In genomic region chr3:139799059-139799458, GRCm38 (mm10) we compare ENCODE assay signal across 25 mouse cellular contexts.
DNase-seq lines count a peak whose midpoint lies in the region; ATAC-seq lines count a peak whose summit lies in the region.
"Had no signal": no experiment of that assay in that cellular context is flagged by ENCODE, and none has a peak within 500 bp of the region (broad histone marks: within the 10 kb centered on the region; RNA-seq: fewer than 3 reads in every experiment).

No protein-coding gene starts in this region.

- peak; percentile 63 for DNase-seq in forebrain, embryonic 14.5 days (ENCODE audit: low spot score)
- no peak for DNase-seq in forebrain, embryonic 10.5 days (ENCODE audit: extremely low spot score, low spot score)
- no peak for DNase-seq in hindbrain, embryonic 11.5 days (ENCODE audit: low spot score)
- DNase-seq in midbrain, embryonic 10.5 days (ENCODE audit: low spot score), result no peak
- DNase-seq: adrenal gland, postnatal 10 days; adrenal gland, postnatal 36 days; B cell, adult 2 months; cerebellum, adult 11 months; cerebellum, adult 2 months; cerebellum, adult 9-11 months; cerebellum, postnatal 25 days; gastrocnemius, postnatal 10 days; gastrocnemius, postnatal 36 days; kidney, adult 11 months had no signal

- H3K9ac ChIP-seq in forebrain, embryonic 14.5 days (ENCODE audit: low read length), result no peak overlapping the region
- H3K9ac ChIP-seq in hindbrain, embryonic 11.5 days (ENCODE audit: low read depth, low read length), result no peak overlapping the region
- H3K9ac ChIP-seq in hindbrain, embryonic 13.5 days, result no peak overlapping the region
- H3K9ac ChIP-seq in midbrain, embryonic 12.5 days (replicated peaks), result no peak overlapping the region
- H3K9ac ChIP-seq: embryonic facial prominence, embryonic 12.5 days; embryonic facial prominence, embryonic 15.5 days; intestine, embryonic 15.5 days had no signal

- H3K4me3 ChIP-seq in forebrain, embryonic 14.5 days (ENCODE audit: low read depth, low read length), result no peak overlapping the region
- no peak overlapping the region for H3K4me3 ChIP-seq in forebrain, embryonic 10.5 days
- no peak overlapping the region for H3K4me3 ChIP-seq in hindbrain, embryonic 11.5 days (ENCODE audit: low read depth, low read length)
- H3K4me3 ChIP-seq in hindbrain, embryonic 13.5 days, result no peak overlapping the region
- H3K4me3 ChIP-seq in midbrain, embryonic 12.5 days, result no peak overlapping the region
- no peak overlapping the region for H3K4me3 ChIP-seq in midbrain, embryonic 10.5 days
- H3K4me3 ChIP-seq: embryonic facial prominence, embryonic 12.5 days; embryonic facial prominence, embryonic 15.5 days; intestine, embryonic 15.5 days had no signal

- H3K9me3 ChIP-seq in forebrain, embryonic 14.5 days (replicated peaks; ENCODE audit: control insufficient read depth, low read length), result no peaks in the 10 kb centered on the region
- no peaks in the 10 kb centered on the region for H3K9me3 ChIP-seq in forebrain, embryonic 10.5 days
- H3K9me3 ChIP-seq in hindbrain, embryonic 11.5 days (ENCODE audit: control insufficient read depth, low read length), result no peaks in the 10 kb centered on the region
- no peaks in the 10 kb centered on the region for H3K9me3 ChIP-seq in hindbrain, embryonic 13.5 days
- 0 out of 2 replicates have a peak, but pooled peaks cover 4% of the 10 kb centered on the region for H3K9me3 ChIP-seq in midbrain, embryonic 12.5 days
- no peaks in the 10 kb centered on the region for H3K9me3 ChIP-seq in midbrain, embryonic 10.5 days (replicated peaks)
- H3K9me3 ChIP-seq: embryonic facial prominence, embryonic 12.5 days; embryonic facial prominence, embryonic 15.5 days; G1E; intestine, embryonic 15.5 days had no signal

- no peak overlapping the region for H3K27ac ChIP-seq in forebrain, embryonic 14.5 days (ENCODE audit: low read depth, low read length)
- no peak overlapping the region for H3K27ac ChIP-seq in forebrain, embryonic 10.5 days
- no peak overlapping the region for H3K27ac ChIP-seq in hindbrain, embryonic 11.5 days (ENCODE audit: low read depth, low read length)
- no peak overlapping the region for H3K27ac ChIP-seq in hindbrain, embryonic 13.5 days
- H3K27ac ChIP-seq in midbrain, embryonic 12.5 days (replicated peaks), result no peak overlapping the region
- H3K27ac ChIP-seq in midbrain, embryonic 10.5 days (replicated peaks), result no peak overlapping the region
- H3K27ac ChIP-seq: embryonic facial prominence, embryonic 12.5 days; embryonic facial prominence, embryonic 15.5 days; intestine, embryonic 15.5 days had no signal

- WGBS in forebrain, embryonic 14.5 days, result 42% methylated on average over 2 of the region's 2 CpGs
- 97% methylated on average over 2 of the region's 2 CpGs for WGBS in forebrain, embryonic 10.5 days
- 83% methylated on average over 2 of the region's 2 CpGs for WGBS in hindbrain, embryonic 11.5 days
- 59% methylated on average over 2 of the region's 2 CpGs for WGBS in hindbrain, embryonic 13.5 days
- 76% methylated on average over 2 of the region's 2 CpGs for WGBS in midbrain, embryonic 12.5 days
- 89% methylated on average over 2 of the region's 2 CpGs for WGBS in midbrain, embryonic 10.5 days

- peak; percentile 79 for ATAC-seq in forebrain, embryonic 14.5 days
- ATAC-seq in hindbrain, embryonic 11.5 days (ENCODE audit: low FRiP score), result peak; percentile 72; the same call in 1 of the 2 replicates
- no peak for ATAC-seq in hindbrain, embryonic 13.5 days (ENCODE audit: low FRiP score)
- ATAC-seq in midbrain, embryonic 12.5 days (ENCODE audit: low FRiP score, low read depth), result peak; percentile 65; the same call in 1 of the 2 replicates
- no peak for ATAC-seq in granulocyte monocyte progenitor cell, adult 5-6 weeks (replicated peaks; ENCODE audit: poor library complexity, severe bottlenecking)
- ATAC-seq: hindbrain, embryonic 16.5 days; intestine, embryonic 15.5 days; Patski had no signal

- no peaks in the 10 kb centered on the region for H3K27me3 ChIP-seq in forebrain, embryonic 14.5 days (replicated peaks; ENCODE audit: control insufficient read depth, insufficient read depth, low read length)
- H3K27me3 ChIP-seq in forebrain, embryonic 10.5 days (ENCODE audit: poor library complexity, severe bottlenecking), result no peaks in the 10 kb centered on the region
- no peaks in the 10 kb centered on the region for H3K27me3 ChIP-seq in hindbrain, embryonic 11.5 days (ENCODE audit: control insufficient read depth, insufficient read depth, low read length)
- H3K27me3 ChIP-seq in hindbrain, embryonic 13.5 days, result no peaks in the 10 kb centered on the region
- no peaks in the 10 kb centered on the region for H3K27me3 ChIP-seq in midbrain, embryonic 12.5 days
- H3K27me3 ChIP-seq in midbrain, embryonic 10.5 days (ENCODE audit: low read depth, poor library complexity, severe bottlenecking), result no peaks in the 10 kb centered on the region
- H3K27me3 ChIP-seq: CH12.LX; embryonic facial prominence, embryonic 12.5 days; embryonic facial prominence, embryonic 15.5 days; intestine, embryonic 15.5 days; Patski had no signal

- no peak overlapping the region for H3K4me2 ChIP-seq in forebrain, embryonic 14.5 days (ENCODE audit: low read length)
- H3K4me2 ChIP-seq in hindbrain, embryonic 11.5 days (replicated peaks; ENCODE audit: low read depth, low read length), result no peak overlapping the region
- H3K4me2 ChIP-seq in hindbrain, embryonic 13.5 days, result no peak overlapping the region
- no peak overlapping the region for H3K4me2 ChIP-seq in midbrain, embryonic 12.5 days (replicated peaks)
- H3K4me2 ChIP-seq: embryonic facial prominence, embryonic 12.5 days; embryonic facial prominence, embryonic 15.5 days; heart, embryonic 11.5 days; intestine, embryonic 15.5 days had no signal

- H3K4me1 ChIP-seq in forebrain, embryonic 14.5 days (ENCODE audit: control insufficient read depth, insufficient read depth, low read length), result 0 out of 2 replicates have a peak, but pooled peaks cover 4% of the 10 kb centered on the region
- peaks cover 13% of the 10 kb centered on the region for H3K4me1 ChIP-seq in forebrain, embryonic 10.5 days
- no peaks in the 10 kb centered on the region; the same call in 1 of the 2 replicates for H3K4me1 ChIP-seq in hindbrain, embryonic 11.5 days (replicated peaks; ENCODE audit: control insufficient read depth, insufficient read depth, low read length)
- 0 out of 2 replicates have a peak, but pooled peaks cover 3% of the 10 kb centered on the region for H3K4me1 ChIP-seq in hindbrain, embryonic 13.5 days (replicated peaks)
- H3K4me1 ChIP-seq in midbrain, embryonic 12.5 days, result peaks cover 10% of the 10 kb centered on the region
- H3K4me1 ChIP-seq in midbrain, embryonic 10.5 days, result peaks cover 13% of the 10 kb centered on the region
- H3K4me1 ChIP-seq: embryonic facial prominence, embryonic 12.5 days; embryonic facial prominence, embryonic 15.5 days; intestine, embryonic 15.5 days had no signal

- no peaks in the 10 kb centered on the region for H3K36me3 ChIP-seq in forebrain, embryonic 14.5 days (ENCODE audit: control insufficient read depth, insufficient read depth, low read length)
- H3K36me3 ChIP-seq in forebrain, embryonic 10.5 days (replicated peaks), result no peaks in the 10 kb centered on the region
- H3K36me3 ChIP-seq in hindbrain, embryonic 11.5 days (ENCODE audit: control insufficient read depth, insufficient read depth, low read length), result no peaks in the 10 kb centered on the region
- H3K36me3 ChIP-seq in hindbrain, embryonic 13.5 days, result no peaks in the 10 kb centered on the region
- no peaks in the 10 kb centered on the region for H3K36me3 ChIP-seq in midbrain, embryonic 12.5 days
- H3K36me3 ChIP-seq in midbrain, embryonic 10.5 days, result no peaks in the 10 kb centered on the region
- H3K36me3 ChIP-seq: embryonic facial prominence, embryonic 12.5 days; embryonic facial prominence, embryonic 15.5 days; G1E; intestine, embryonic 15.5 days had no signal

Comparison
In these comparisons a context has a peak if more than half of its experiments do, and no peak if none do; other contexts are left out.
1. ATAC-seq: peak in forebrain, embryonic 14.5 days (single experiment), hindbrain, embryonic 11.5 days (single experiment) and midbrain, embryonic 12.5 days (single experiment); none in hindbrain, embryonic 13.5 days (single experiment) and granulocyte monocyte progenitor cell, adult 5-6 weeks (single experiment).